Mouse (Mus musculus) ES-E14 (cell line): ENCODE data around the gene Frat2.

Experiments used
- HCFC1 ChIP-seq: IDR thresholded peaks from 2 replicates; pipeline ENCODE4 v1.6.1; 2012; ENCODE audit warnings: low read length, inconsistent platforms, borderline replicate concordance; ENCODE audit not compliant: insufficient read depth
- MAFK ChIP-seq: IDR thresholded peaks from 2 replicates; pipeline ENCODE4 v1.6.1; 2014; ENCODE audit warnings: mild to moderate bottlenecking, low read depth, low read length, inconsistent platforms; ENCODE audit not compliant: insufficient read depth
- ZC3H11A ChIP-seq: IDR thresholded peaks from 2 replicates; pipeline ENCODE4 v1.6.1; 2012; ENCODE audit warnings: low read depth, mild to moderate bottlenecking, inconsistent platforms, low read length, borderline replicate concordance
- ZNF384 ChIP-seq: IDR thresholded peaks from 2 replicates; pipeline ENCODE4 v1.6.1; 2012; ENCODE audit warnings: low read depth, low read length, inconsistent platforms

DNA sequence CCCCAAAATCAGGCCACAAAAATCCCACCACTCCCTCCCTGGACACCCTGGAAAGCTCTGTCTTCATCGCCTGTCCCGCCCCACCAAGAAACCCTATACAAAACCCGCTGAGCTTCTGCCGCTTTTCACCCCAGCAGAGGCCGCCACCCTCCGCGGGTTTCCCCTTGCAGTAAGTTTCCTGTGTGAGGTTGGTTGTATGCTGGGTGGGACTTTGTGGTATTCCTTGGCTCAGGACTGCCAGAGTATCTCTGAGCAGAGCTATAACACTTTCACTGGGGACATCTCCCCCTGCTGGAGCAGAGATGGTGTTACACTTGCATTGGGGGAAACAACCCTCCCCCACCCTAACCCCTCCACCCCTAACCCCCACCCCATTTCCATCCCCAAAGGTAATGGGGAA lies 44.6 kb downstream of the Frat2 start:
- no peak for TF ChIP-seq ZC3H11A
- TF ChIP-seq ZNF384: no peak
- TF ChIP-seq HCFC1: no peak
- no peak for TF ChIP-seq MAFK
